Mouse (Mus musculus) kidney, adult 2 months (tissue): ENCODE measurements around the gene Tbc1d1.

ENCODE experiments used
- CTCF ChIP-seq: fragments of 200-500 bp; conservative IDR thresholded peaks from 2 replicates; pipeline ENCODE4 v1.5.1; 2011; ENCODE audit warnings: low read depth, mild to moderate bottlenecking, control low read depth, low read length, moderate library complexity, mixed read lengths; ENCODE audit not compliant: insufficient read depth, insufficient read length
- POLR2A ChIP-seq: fragments of 200-500 bp; IDR thresholded peaks from one replicate; pipeline ENCODE4 v1.6.1; 2011; ENCODE audit warnings: low read depth, low read length, control low read depth

GRCm38 (mm10) chr5:64360147-64360875 lies 204.2 kb downstream of the Tbc1d1 start:
- TF ChIP-seq POLR2A: no peak
- TF ChIP-seq CTCF: no peak
